Mouse (Mus musculus) heart, embryonic 14.5 days (tissue): Measurements from ENCODE around the gene Atg2b. TPM values are rescaled to one million over a fixed set of nuclear protein-coding genes. Genes with fewer than 3 reads are reported as not detected.

Experiments
- ATAC-seq: fragments of 200-750 bp; cut with Nextera tagmentation; 2 replicates; pipeline ENCODE4 v1.8.0; 2017; ENCODE audit warnings: low read depth, moderate TSS enrichment; ENCODE audit not compliant: insufficient number of reproducible peaks, insufficient read depth, low FRiP score
- H3K27ac ChIP-seq, 2 experiments: fragments of 200-500 bp in 1 of 2; fragments of 300-500 bp in 1 of 2; sonication (generic) in 1 of 2; replicated peaks in 1 of 2; 2 replicates each; pipeline ENCODE4 v1.5.1; 2012 to 2014; ENCODE audit warnings: low read depth in 2 of 2, low read length in 2 of 2, control low read depth in 1 of 2, mild to moderate bottlenecking in 1 of 2, mixed read lengths in 1 of 2; ENCODE audit not compliant: control insufficient read depth in 1 of 2, insufficient read depth in 1 of 2
- H3K27me3 ChIP-seq: fragments of 300-500 bp; sonication (generic); 2 replicates; pipeline ENCODE4 v1.6.1; 2014; ENCODE audit warnings: mild to moderate bottlenecking, low read length, control low read depth; ENCODE audit not compliant: control insufficient read depth, insufficient read depth
- H3K36me3 ChIP-seq: fragments of 300-500 bp; sonication (generic); 2 replicates; pipeline ENCODE4 v1.6.1; 2014; ENCODE audit warnings: mild to moderate bottlenecking, control low read depth, low read length, mixed read lengths; ENCODE audit not compliant: control insufficient read depth, insufficient read depth
- H3K4me1 ChIP-seq, 2 experiments: fragments of 200-500 bp in 1 of 2; fragments of 300-500 bp in 1 of 2; sonication (generic) in 1 of 2; 2 replicates each; pipeline ENCODE4 v1.6.1; 2012 to 2014; ENCODE audit warnings: low read length in 2 of 2, control low read depth in 1 of 2, mixed read lengths in 1 of 2; ENCODE audit not compliant: control insufficient read depth in 2 of 2, insufficient read depth in 2 of 2
- H3K4me2 ChIP-seq: fragments of 300-500 bp; sonication (generic); 2 replicates; pipeline ENCODE4 v1.6.1; 2014; ENCODE audit warnings: mild to moderate bottlenecking, low read length
- H3K4me3 ChIP-seq, 2 experiments: fragments of 200-500 bp in 1 of 2; fragments of 300-500 bp in 1 of 2; sonication (generic) in 1 of 2; 2 replicates each; pipeline ENCODE4 v1.5.1; 2012 to 2014; ENCODE audit warnings: low read length in 2 of 2, mild to moderate bottlenecking in 2 of 2, control low read depth in 1 of 2, low read depth in 1 of 2, moderate library complexity in 1 of 2; ENCODE audit not compliant: control insufficient read depth in 1 of 2, insufficient read depth in 1 of 2
- H3K9ac ChIP-seq: fragments of 300-500 bp; sonication (generic); 2 replicates; pipeline ENCODE4 v1.6.1; 2014; ENCODE audit warnings: mild to moderate bottlenecking, low read length
- H3K9me3 ChIP-seq: fragments of 300-500 bp; sonication (generic); 2 replicates; pipeline ENCODE4 v1.6.1; 2016; ENCODE audit warnings: low read length, control low read depth; ENCODE audit not compliant: control insufficient read depth
- WGBS: fragments of 180-500 bp; shearing (Covaris S2); extraction: QIAGEN DNeasy Blood & Tissue Kit; methylation state at CpG from one replicate; pipeline ENCODE4 v1.1.7; 2014; 5-methylcytosine and 5-hydroxymethylcytosine counted together
- polyA plus RNA-seq: library from polyadenylated mRNA; unstranded; fragments of >200 nt; fragmentation: Nextera tagmentation; extraction: Ambion mirVana; gene quantifications from 2 replicates; pipeline ENCODE4 v1.2.1, GENCODE M21; 2014

Gene Atg2b
- polyA plus RNA-seq, 1 experiment from 2014 or later, result 10.6 TPM

- H3K4me3 ChIP-seq, result no peak overlapping the region
- peaks cover 22% of the 10 kb centered on the region for H3K36me3 ChIP-seq
- no peaks in the 10 kb centered on the region for H3K9me3 ChIP-seq
- no peaks in the 10 kb centered on the region for H3K27me3 ChIP-seq
- no peak overlapping the region for H3K4me2 ChIP-seq
- no peak overlapping the region for H3K27ac ChIP-seq
- ATAC-seq, result no peak
- peaks cover 3 to 9% of the 10 kb centered on the region in 2 experiments for H3K4me1 ChIP-seq
- 92% methylated on average over 3 of the region's 3 CpGs for WGBS
- H3K9ac ChIP-seq, result no peak overlapping the region
Observed at GRCm38 (mm10) chr12:105678762-105679161, 6.2 kb downstream of the Atg2b start.

DNA sequence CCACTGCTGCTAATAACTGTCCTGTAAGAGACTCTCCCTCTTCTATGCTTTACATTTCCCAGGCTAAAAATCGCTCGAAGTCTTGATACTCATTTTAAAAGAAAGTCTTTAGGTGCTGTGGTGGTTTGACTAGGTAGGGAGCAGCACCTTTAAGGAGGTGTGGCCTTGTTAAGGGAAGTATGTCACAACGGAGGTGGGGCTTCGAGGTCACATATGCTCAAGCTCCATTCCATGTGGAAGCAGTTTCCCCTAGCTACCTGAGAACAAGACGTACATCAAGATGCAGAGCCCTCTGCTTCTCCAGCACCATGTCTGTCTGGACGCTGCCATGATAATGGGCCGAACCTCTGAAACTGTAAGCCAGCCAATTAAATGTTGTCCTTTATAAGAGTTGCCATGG lies 6.8 kb downstream of the Atg2b start:
- 87% methylated on average over 7 of the region's 7 CpGs for WGBS
- Histone ChIP-seq H3K4me2 (no peak overlapping the region), H3K36me3 (peaks cover 28% of the 10 kb centered on the region), H3K4me3 (no peak overlapping the region), H3K27ac (no peak overlapping the region), H3K9me3 (no peaks in the 10 kb centered on the region), H3K4me1 (peaks cover 1 to 5% of the 10 kb centered on the region in 2 experiments; a peak in 2 of 4 replicates), H3K27me3 (no peaks in the 10 kb centered on the region), H3K9ac (no peak overlapping the region)
- no peak for ATAC-seq

DNA sequence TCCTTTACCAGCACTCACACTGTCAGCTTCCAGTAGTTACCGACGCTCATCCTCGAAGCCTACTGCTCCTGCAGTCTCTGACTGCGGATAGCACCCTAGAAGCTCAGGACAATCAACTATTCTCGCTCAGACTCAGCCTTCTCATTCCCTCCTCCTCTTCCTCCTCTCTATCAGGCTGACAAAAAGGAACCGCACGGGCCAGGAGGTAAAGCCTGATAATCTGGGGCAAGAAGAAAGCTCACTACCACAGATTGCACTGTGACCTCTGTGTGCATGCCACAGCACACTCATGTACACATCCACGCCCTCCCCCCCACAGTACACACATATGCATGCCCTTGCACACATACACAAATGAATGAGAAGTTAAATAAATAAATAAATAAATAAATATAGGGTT lies 8.7 kb downstream of the Atg2b start:
- H3K4me3 ChIP-seq, result no peak overlapping the region
- 84% methylated on average over 8 of the region's 8 CpGs for WGBS
- H3K27me3 ChIP-seq, result no peaks in the 10 kb centered on the region
- no peak overlapping the region for H3K9ac ChIP-seq
- no peak overlapping the region for H3K4me2 ChIP-seq
- no peaks in the 10 kb centered on the region for H3K4me1 ChIP-seq
- peaks cover 36% of the 10 kb centered on the region for H3K36me3 ChIP-seq
- ATAC-seq, result no peak
- no peaks in the 10 kb centered on the region for H3K9me3 ChIP-seq
- no peak overlapping the region for H3K27ac ChIP-seq

GRCm38 (mm10) chr12:105655850-105656249 lies 29.2 kb downstream of the Atg2b start:
- WGBS, result 46% methylated on average over 7 of the region's 7 CpGs
- Histone ChIP-seq H3K36me3 (peaks cover 92% of the 10 kb centered on the region), H3K27me3 (no peaks in the 10 kb centered on the region), H3K9me3 (no peaks in the 10 kb centered on the region), H3K4me1 (peaks cover 0 to 2% of the 10 kb centered on the region in 2 experiments; a peak in 1 of 4 replicates), H3K4me3 (no peak overlapping the region), H3K27ac (peak overlapping the region in 1 of 2 experiments; percentile 24; a peak in 1 of 4 replicates), H3K9ac (no peak overlapping the region), H3K4me2 (peak overlapping the region; percentile 36)
- ATAC-seq, result no peak

DNA sequence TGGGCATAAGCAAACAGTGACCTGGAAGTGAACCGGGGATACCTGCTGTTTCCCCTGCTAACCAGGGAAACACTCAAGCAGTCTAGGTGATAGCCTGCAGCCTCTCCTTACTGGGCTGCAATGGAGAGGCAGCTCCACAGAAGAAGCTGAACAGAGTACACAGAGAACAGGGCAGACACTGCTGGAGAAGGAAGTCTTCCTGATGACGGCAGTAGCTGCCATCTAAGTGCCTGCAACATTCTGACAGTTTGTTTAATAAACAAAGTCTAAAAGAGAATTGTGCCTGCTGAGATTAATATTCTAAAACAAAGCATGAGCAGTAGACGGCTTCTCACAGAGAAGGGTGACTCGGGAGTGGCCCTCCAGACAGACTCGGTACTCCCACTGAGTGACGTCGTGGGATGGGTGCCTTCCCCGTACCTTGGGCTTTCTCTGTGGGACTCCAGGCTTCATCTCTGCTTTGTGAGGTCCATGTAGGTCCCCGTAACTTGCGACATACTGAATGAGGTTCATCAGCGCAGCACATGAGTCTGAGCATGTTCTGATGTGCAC lies 42.2 kb downstream of the Atg2b start:
- Histone ChIP-seq H3K9me3 (no peaks in the 10 kb centered on the region), H3K36me3 (peaks cover 100% of the 10 kb centered on the region), H3K27me3 (no peaks in the 10 kb centered on the region), H3K4me1 (no peaks in the 10 kb centered on the region), H3K4me3 (no peak overlapping the region), H3K27ac (no peak overlapping the region), H3K9ac (no peak overlapping the region), H3K4me2 (no peak overlapping the region)
- WGBS, result 95% methylated on average over 11 of the region's 11 CpGs
- no peak for ATAC-seq

DNA sequence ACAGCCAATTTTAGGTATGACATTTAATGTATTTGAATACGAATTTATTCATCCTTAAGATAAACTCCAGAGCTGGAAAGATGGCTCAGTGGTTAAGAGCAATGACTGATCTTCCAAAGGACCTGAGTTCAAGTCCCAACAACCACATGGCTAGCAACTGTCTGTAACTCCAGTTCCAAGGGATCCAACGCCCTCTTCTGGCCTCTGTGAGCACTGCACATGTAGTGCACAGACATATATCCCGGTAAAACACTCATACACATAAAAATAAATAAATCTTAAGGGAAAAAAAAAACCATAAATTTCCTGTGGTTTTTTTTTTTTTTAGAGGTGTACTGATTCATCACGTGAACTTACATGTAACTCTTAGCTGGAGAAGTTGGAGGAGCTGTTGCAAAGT lies 47.5 kb downstream of the Atg2b start:
- Histone ChIP-seq H3K4me2 (no peak overlapping the region), H3K9me3 (no peaks in the 10 kb centered on the region), H3K4me3 (no peak overlapping the region), H3K4me1 (no peaks in the 10 kb centered on the region), H3K9ac (no peak overlapping the region), H3K27ac (no peak overlapping the region), H3K36me3 (peaks cover 98% of the 10 kb centered on the region), H3K27me3 (no peaks in the 10 kb centered on the region)
- 78% methylated on average over 4 of the region's 4 CpGs for WGBS
- ATAC-seq, result no peak

- Histone ChIP-seq H3K27me3 (no peaks in the 10 kb centered on the region), H3K4me1 (no peaks in the 10 kb centered on the region), H3K4me3 (no peak overlapping the region), H3K27ac (no peak overlapping the region), H3K9ac (no peak overlapping the region), H3K36me3 (peaks cover 94% of the 10 kb centered on the region), H3K9me3 (no peaks in the 10 kb centered on the region), H3K4me2 (no peak overlapping the region)
- WGBS, result 94% methylated on average over 9 of the region's 9 CpGs
- ATAC-seq, result no peak
Observed at GRCm38 (mm10) chr12:105636551-105636950, 48.5 kb downstream of the Atg2b start.

GRCm38 (mm10) chr12:105634374-105635067 lies 50.5 kb downstream of the Atg2b start:
- H3K9ac ChIP-seq, result no peak overlapping the region
- H3K4me1 ChIP-seq, result no peaks in the 10 kb centered on the region
- 96% methylated on average over 13 of the region's 13 CpGs for WGBS
- H3K9me3 ChIP-seq, result no peaks in the 10 kb centered on the region
- H3K4me2 ChIP-seq, result no peak overlapping the region
- peaks cover 80% of the 10 kb centered on the region for H3K36me3 ChIP-seq
- H3K4me3 ChIP-seq, result no peak overlapping the region
- ATAC-seq, result no peak
- no peak overlapping the region for H3K27ac ChIP-seq
- H3K27me3 ChIP-seq, result no peaks in the 10 kb centered on the region
